Mouse (Mus musculus) liver, embryonic 12.5 days (tissue): ENCODE measurements around the gene Fastk. TPM values are rescaled to one million over a fixed set of nuclear protein-coding genes. Genes with fewer than 3 reads are reported as not detected.

Experiments used
- ATAC-seq: fragments of 200-750 bp; cut with Nextera tagmentation; 2 replicates; pipeline ENCODE4 v1.8.0; 2017; ENCODE audit warnings: moderate number of reproducible peaks, mild to moderate bottlenecking, moderate library complexity
- H3K27ac ChIP-seq: fragments of 300-500 bp; sonication (generic); 2 replicates; pipeline ENCODE4 v1.5.1; 2016; ENCODE audit warnings: mild to moderate bottlenecking
- H3K27me3 ChIP-seq: fragments of 300-500 bp; sonication (generic); replicated peaks from 2 replicates; pipeline ENCODE4 v1.6.1; 2016; ENCODE audit warnings: mild to moderate bottlenecking, moderate library complexity
- H3K36me3 ChIP-seq: fragments of 300-500 bp; sonication (generic); 2 replicates; pipeline ENCODE4 v1.6.1; 2016; ENCODE audit warnings: mild to moderate bottlenecking, moderate library complexity
- H3K4me1 ChIP-seq: fragments of 300-500 bp; sonication (generic); 2 replicates; pipeline ENCODE4 v1.6.1; 2016
- H3K4me2 ChIP-seq: fragments of 300-500 bp; sonication (generic); 2 replicates; pipeline ENCODE4 v1.6.1; 2016; ENCODE audit warnings: mild to moderate bottlenecking, moderate library complexity
- H3K4me3 ChIP-seq: fragments of 300-500 bp; sonication (generic); 2 replicates; pipeline ENCODE4 v1.5.1; 2016; ENCODE audit warnings: mild to moderate bottlenecking, moderate library complexity
- H3K9ac ChIP-seq: fragments of 300-500 bp; sonication (generic); 2 replicates; pipeline ENCODE4 v1.6.1; 2016; ENCODE audit warnings: mild to moderate bottlenecking, moderate library complexity
- H3K9me3 ChIP-seq: fragments of 300-500 bp; sonication (generic); replicated peaks from 2 replicates; pipeline ENCODE4 v1.6.1; 2016; ENCODE audit warnings: mild to moderate bottlenecking, moderate library complexity
- WGBS: fragments of 180-500 bp; shearing (Covaris S2); methylation state at CpG from one replicate; pipeline ENCODE4 v1.1.7; 2016; ENCODE audit not compliant: insufficient replicate concordance; 5-methylcytosine and 5-hydroxymethylcytosine counted together
- polyA plus RNA-seq: library from polyadenylated mRNA; unstranded; fragments of >200 nt; fragmentation: Nextera tagmentation; extraction: Ambion mirVana; gene quantifications from 2 replicates; pipeline ENCODE4 v1.2.1, GENCODE M21; 2016

The Fastk gene
- polyA plus RNA-seq, 1 experiment from 2014 or later: 78.0 TPM

DNA sequence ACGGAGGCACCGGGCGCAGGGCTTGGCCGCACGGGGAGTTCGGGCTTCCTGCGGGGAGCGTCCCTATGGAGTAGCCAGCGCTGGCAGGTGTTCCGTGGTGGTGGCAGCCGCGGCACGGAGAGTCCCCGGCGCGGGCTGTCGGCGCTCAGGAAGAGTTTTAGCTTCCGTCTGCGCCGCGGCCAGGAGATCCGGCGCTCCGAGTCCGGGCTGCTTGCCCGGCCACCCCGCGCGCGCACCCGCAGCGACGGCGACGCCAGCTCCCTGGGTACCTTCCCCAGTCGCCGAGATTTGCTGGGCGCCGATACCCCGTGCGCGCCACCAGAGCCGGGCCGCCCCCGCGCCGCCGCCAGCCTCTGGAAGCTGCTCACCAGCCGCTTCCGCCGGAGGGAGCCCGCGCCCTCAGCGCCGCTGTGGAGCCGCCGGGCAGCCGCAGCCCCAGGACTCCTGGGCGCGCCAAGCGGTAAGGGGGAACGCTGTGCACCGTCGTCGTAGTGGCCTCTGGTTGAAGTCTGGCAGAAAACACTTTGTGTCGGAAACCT is 29.7 kb upstream of the Fastk start:
- peak overlapping the region; percentile 46 for H3K4me3 ChIP-seq
- 0 out of 2 replicates have a peak overlapping the region, but pooled peaks have one; percentile 10 for H3K9ac ChIP-seq
- peaks cover 44% of the 10 kb centered on the region for H3K4me1 ChIP-seq
- H3K27me3 ChIP-seq: peaks cover 43% of the 10 kb centered on the region
- no peaks in the 10 kb centered on the region for H3K9me3 ChIP-seq
- no peak for ATAC-seq
- WGBS: 9% methylated on average over 67 of the region's 67 CpGs
- H3K27ac ChIP-seq: no peak overlapping the region
- H3K4me2 ChIP-seq: peak overlapping the region; percentile 68
- H3K36me3 ChIP-seq: peaks cover 52% of the 10 kb centered on the region

DNA sequence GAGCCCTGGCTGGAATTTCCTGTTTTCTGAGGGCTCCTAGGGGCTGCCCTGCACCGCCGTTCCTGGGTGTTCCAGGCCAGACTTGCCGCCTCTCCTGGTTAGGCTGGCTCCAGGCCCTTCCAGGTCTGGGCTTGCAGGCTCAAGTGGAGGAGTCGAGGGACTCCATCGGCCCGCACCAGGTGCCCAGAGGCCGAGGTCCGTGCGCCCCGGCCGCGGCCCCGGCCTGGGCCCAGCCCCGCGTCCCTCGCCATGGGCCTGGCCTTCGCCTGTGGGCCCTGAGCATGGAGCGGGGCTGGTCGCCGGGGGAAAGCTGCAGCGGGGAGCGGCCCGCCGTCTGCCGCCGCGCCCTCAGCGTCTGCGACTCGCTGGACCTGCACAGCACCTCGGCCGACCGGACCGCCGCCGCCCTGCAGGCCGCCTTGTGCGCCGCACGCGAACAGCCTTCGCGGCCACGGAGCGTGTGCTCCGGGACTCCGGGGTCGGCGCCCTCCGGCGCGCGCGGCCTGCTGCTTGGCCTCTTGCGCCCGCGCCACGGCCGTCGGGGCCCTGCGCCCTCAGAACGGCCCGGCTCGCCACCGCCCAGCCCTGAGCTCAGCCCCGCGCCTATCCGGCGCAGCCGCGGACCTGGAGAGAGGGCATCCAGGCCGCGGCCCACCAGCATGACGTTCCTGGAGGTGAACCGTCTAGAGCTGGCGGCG is 29.1 kb upstream of the Fastk start:
- no peak for ATAC-seq
- H3K9me3 ChIP-seq: no peaks in the 10 kb centered on the region
- H3K4me1 ChIP-seq: peaks cover 41% of the 10 kb centered on the region
- peaks cover 45% of the 10 kb centered on the region for H3K36me3 ChIP-seq
- 7% methylated on average over 77 of the region's 77 CpGs for WGBS
- peak overlapping the region; percentile 46 for H3K4me3 ChIP-seq
- peaks cover 43% of the 10 kb centered on the region for H3K27me3 ChIP-seq
- 0 out of 2 replicates have a peak overlapping the region, but pooled peaks have one; percentile 10 for H3K9ac ChIP-seq
- H3K4me2 ChIP-seq: peak overlapping the region; percentile 68
- no peak overlapping the region for H3K27ac ChIP-seq

- Histone ChIP-seq H3K27me3 (peaks cover 43% of the 10 kb centered on the region), H3K4me2 (no peak overlapping the region), H3K9me3 (no peaks in the 10 kb centered on the region), H3K9ac (no peak overlapping the region), H3K36me3 (peaks cover 34% of the 10 kb centered on the region), H3K27ac (no peak overlapping the region), H3K4me1 (peaks cover 41% of the 10 kb centered on the region), H3K4me3 (no peak overlapping the region)
- 0 out of 2 replicates have a peak, but pooled peaks have one; percentile 6 for ATAC-seq
- 42% methylated on average over 7 of the region's 7 CpGs for WGBS
Observed at GRCm38 (mm10) chr5:24472884-24473619, 28.0 kb upstream of the Fastk start.

GRCm38 (mm10) chr5:24470600-24470999 is 25.5 kb upstream of the Fastk start:
- H3K4me2 ChIP-seq: no peak overlapping the region
- no peaks in the 10 kb centered on the region for H3K9me3 ChIP-seq
- H3K27ac ChIP-seq: no peak overlapping the region
- peak; percentile 64 for ATAC-seq
- H3K9ac ChIP-seq: no peak overlapping the region
- WGBS: 9% methylated on average over 5 of the region's 5 CpGs
- no peak overlapping the region for H3K4me3 ChIP-seq
- H3K36me3 ChIP-seq: peaks cover 11% of the 10 kb centered on the region
- H3K4me1 ChIP-seq: peaks cover 50% of the 10 kb centered on the region
- H3K27me3 ChIP-seq: peaks cover 39% of the 10 kb centered on the region

- H3K4me1 ChIP-seq: peaks cover 14% of the 10 kb centered on the region; the same call in 1 of the 2 replicates
- peaks cover 12% of the 10 kb centered on the region for H3K36me3 ChIP-seq
- H3K9me3 ChIP-seq: no peaks in the 10 kb centered on the region
- H3K27ac ChIP-seq: no peak overlapping the region
- H3K9ac ChIP-seq: no peak overlapping the region
- WGBS: 71% methylated on average over 12 of the region's 12 CpGs
- no peak overlapping the region for H3K4me3 ChIP-seq
- no peak overlapping the region for H3K4me2 ChIP-seq
- ATAC-seq: no peak
- peaks cover under 1% of the 10 kb centered on the region for H3K27me3 ChIP-seq
Observed at GRCm38 (mm10) chr5:24466762-24467161, 21.7 kb upstream of the Fastk start.

- no peak for ATAC-seq
- H3K9me3 ChIP-seq: no peaks in the 10 kb centered on the region
- H3K4me3 ChIP-seq: no peak overlapping the region
- no peak overlapping the region for H3K4me2 ChIP-seq
- peaks cover 58% of the 10 kb centered on the region for H3K4me1 ChIP-seq
- peak overlapping the region; percentile 15; the same call in 1 of the 2 replicates for H3K27ac ChIP-seq
- peaks cover 42% of the 10 kb centered on the region for H3K36me3 ChIP-seq
- H3K9ac ChIP-seq: no peak overlapping the region
- H3K27me3 ChIP-seq: no peaks in the 10 kb centered on the region
- 79% methylated on average over 7 of the region's 7 CpGs for WGBS
Observed at GRCm38 (mm10) chr5:24455613-24456012, 10.5 kb upstream of the Fastk start.

- 75% methylated on average over 3 of the region's 3 CpGs for WGBS
- Histone ChIP-seq H3K9me3 (no peaks in the 10 kb centered on the region), H3K27me3 (no peaks in the 10 kb centered on the region), H3K9ac (no peak overlapping the region), H3K36me3 (peaks cover 38% of the 10 kb centered on the region), H3K27ac (peak overlapping the region; percentile 15; the same call in 1 of the 2 replicates), H3K4me1 (peaks cover 60% of the 10 kb centered on the region), H3K4me3 (no peak overlapping the region), H3K4me2 (no peak overlapping the region)
- no peak for ATAC-seq
Observed at GRCm38 (mm10) chr5:24455076-24455475, 10.0 kb upstream of the Fastk start.

- H3K36me3 ChIP-seq: peaks cover 38% of the 10 kb centered on the region
- peak overlapping the region; percentile 95 for H3K9ac ChIP-seq
- no peak for ATAC-seq
- 21% methylated on average over 2 of the region's 2 CpGs for WGBS
- no peaks in the 10 kb centered on the region for H3K27me3 ChIP-seq
- no peaks in the 10 kb centered on the region for H3K9me3 ChIP-seq
- H3K4me3 ChIP-seq: peak overlapping the region; percentile 85
- H3K27ac ChIP-seq: no peak overlapping the region
- H3K4me2 ChIP-seq: peak overlapping the region; percentile 99
- peaks cover 57% of the 10 kb centered on the region for H3K4me1 ChIP-seq
Observed at GRCm38 (mm10) chr5:24453985-24454303, 8.9 kb upstream of the Fastk start.

DNA sequence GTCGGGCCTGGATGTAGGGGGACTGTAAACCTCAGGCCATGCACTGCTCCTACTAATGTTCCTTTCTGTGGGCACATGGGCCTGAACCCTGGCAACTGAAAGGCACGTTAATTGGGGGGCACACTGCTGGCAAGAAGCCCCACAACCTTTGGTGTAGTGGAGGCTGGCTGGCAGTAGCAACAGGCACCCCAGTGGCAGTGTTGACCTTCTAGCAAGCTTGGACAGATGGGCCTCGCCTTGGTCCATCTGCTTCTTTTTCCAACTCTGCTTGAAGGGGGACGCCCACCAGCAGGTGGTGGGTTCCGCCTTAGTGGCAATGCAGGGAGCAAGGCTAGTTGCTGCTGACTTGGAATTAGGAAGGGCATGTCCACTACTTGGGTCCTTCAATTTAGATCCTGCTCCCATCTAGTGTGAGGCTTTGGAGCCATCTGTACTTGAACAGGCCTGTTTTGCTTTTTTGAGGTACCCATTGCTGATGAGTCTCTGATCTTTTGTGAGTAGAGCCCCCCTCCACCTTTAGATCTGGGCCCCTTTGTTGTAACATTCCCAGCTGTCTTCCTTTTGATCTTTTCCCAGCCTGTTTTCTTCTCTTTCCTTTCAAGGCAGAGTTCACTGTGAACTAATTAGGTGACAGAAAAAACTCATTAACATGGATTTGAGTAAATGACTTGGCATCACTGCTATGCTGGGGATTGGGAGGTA is 8.3 kb upstream of the Fastk start:
- Histone ChIP-seq H3K27me3 (no peaks in the 10 kb centered on the region), H3K9ac (peak overlapping the region; percentile 95), H3K4me2 (peak overlapping the region; percentile 99), H3K36me3 (peaks cover 33% of the 10 kb centered on the region), H3K27ac (peak overlapping the region; percentile 98), H3K9me3 (no peaks in the 10 kb centered on the region), H3K4me1 (peaks cover 57% of the 10 kb centered on the region), H3K4me3 (peak overlapping the region; percentile 85)
- no peak for ATAC-seq
- 33% methylated on average over 5 of the region's 5 CpGs for WGBS

DNA sequence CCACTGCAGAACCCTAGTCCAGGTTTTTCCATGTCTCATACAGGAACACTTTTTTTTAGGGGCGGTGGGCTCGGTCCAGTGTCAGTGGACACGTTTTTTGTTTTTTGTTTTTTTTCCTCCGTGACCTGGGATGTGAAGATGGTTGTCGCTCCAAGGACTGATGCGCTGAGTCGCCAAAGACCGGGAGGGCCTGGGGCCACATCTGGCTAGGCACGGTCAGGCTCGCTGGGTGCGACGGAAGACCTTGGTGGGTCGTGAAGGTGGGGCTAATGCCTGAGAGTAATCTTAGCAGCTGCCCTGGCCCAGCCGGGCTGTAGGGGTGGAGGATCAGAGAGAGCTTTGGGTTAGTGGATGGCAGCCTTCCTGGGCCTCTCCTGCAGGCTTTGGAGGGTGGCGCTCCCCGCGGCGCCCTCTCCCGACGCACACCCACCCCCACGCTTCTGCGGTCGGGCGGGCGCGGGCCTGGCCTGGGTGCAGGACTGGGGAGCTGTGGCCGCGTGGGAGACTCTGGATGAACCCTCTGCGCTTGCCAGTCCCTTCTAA is 7.7 kb upstream of the Fastk start:
- Histone ChIP-seq H3K4me3 (peak overlapping the region; percentile 85), H3K27me3 (no peaks in the 10 kb centered on the region), H3K4me2 (peak overlapping the region; percentile 99), H3K9ac (peak overlapping the region; percentile 95), H3K9me3 (no peaks in the 10 kb centered on the region), H3K36me3 (peaks cover 26% of the 10 kb centered on the region), H3K27ac (peak overlapping the region; percentile 98), H3K4me1 (peaks cover 63% of the 10 kb centered on the region)
- ATAC-seq: peak; percentile 25
- under 1% methylated on average over 28 of the region's 29 CpGs for WGBS

DNA sequence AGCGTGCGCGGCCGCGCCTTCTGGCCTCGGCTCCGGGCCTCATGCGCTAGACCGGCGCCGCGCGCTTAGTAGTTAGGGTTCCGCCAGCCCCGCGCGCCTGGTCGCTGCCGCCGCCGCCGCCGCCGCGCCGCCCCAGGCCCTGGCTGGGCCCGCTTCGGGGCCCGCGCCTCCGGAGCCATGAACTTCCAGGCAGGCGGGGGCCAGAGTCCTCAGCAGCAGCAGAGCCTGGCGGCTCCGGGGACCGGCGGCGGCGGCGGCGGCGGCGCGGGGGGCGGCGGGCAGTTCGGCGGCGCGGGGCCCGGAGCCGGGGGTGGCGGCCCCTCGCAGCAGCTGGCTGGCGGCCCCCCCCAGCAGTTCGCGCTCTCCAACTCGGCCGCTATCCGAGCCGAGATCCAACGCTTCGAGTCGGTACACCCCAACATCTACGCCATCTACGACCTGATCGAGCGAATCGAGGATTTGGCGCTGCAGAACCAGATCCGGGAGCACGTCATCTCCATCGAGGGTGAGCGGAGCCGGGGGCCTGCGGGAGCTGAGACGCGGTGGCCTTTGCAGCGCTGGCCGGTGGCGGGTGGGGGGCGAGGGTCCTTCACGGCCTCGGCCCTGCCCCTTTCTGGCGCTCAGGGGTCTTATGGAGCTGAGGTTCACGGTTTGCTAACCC is 7.1 kb upstream of the Fastk start, which contains the start of gene Agap3:
Gene Agap3 (plus strand): TSS at position 148 of the 661 bp plus-strand sequence.
- peak within 1 kb of the TSS; percentile 98 for H3K27ac ChIP-seq
- under 1% methylated on average over 55 of the region's 85 CpGs for WGBS
- H3K36me3 ChIP-seq: peaks cover 20% of the 10 kb centered on the region
- no peak; the same call in 1 of the 2 replicates for ATAC-seq
- peaks cover 69% of the 10 kb centered on the region for H3K4me1 ChIP-seq
- H3K27me3 ChIP-seq: no peaks in the 10 kb centered on the region
- peak within 1 kb of the TSS; percentile 95 for H3K9ac ChIP-seq
- H3K4me3 ChIP-seq: peak within 1 kb of the TSS; percentile 85
- H3K9me3 ChIP-seq: no peaks in the 10 kb centered on the region
- H3K4me2 ChIP-seq: peak within 1 kb of the TSS; percentile 99
